Mouse (Mus musculus) A20 (cell line): ENCODE data around the gene Gpd2.

Experiments
- DNase-seq: peaks from one replicate; pipeline ENCODE4 v3.0.0-alpha.2; 2011; ENCODE audit warnings: low read depth, low spot score

Gene Gpd2

GRCm38 (mm10) chr2:57237475-57237919 lies at the start of gene Gpd2:
Gene Gpd2 (plus strand): TSS chr2:57237635.
- no peak for DNase-seq

- DNase-seq = no peak
Observed at GRCm38 (mm10) chr2:57188237-57188636, 49.2 kb upstream of the Gpd2 start.

- DNase-seq = no peak
Observed at GRCm38 (mm10) chr2:57190884-57191283, 46.6 kb upstream of the Gpd2 start.

- DNase-seq = no peak
Observed at GRCm38 (mm10) chr2:57199046-57199445, 38.4 kb upstream of the Gpd2 start.

GRCm38 (mm10) chr2:57208472-57209083 lies 28.9 kb upstream of the Gpd2 start:
- DNase-seq = peak; percentile 68

- no peak for DNase-seq
Observed at GRCm38 (mm10) chr2:57211049-57212001, 26.1 kb upstream of the Gpd2 start.

GRCm38 (mm10) chr2:57213364-57213763 lies 24.1 kb upstream of the Gpd2 start:
- no peak for DNase-seq

GRCm38 (mm10) chr2:57223288-57224026 lies 14.0 kb upstream of the Gpd2 start:
- peak; percentile 45 for DNase-seq

- no peak for DNase-seq
Observed at GRCm38 (mm10) chr2:57225236-57225635, 12.2 kb upstream of the Gpd2 start.

- DNase-seq = no peak
Observed at GRCm38 (mm10) chr2:57227425-57227824, 10.0 kb upstream of the Gpd2 start.

- no peak for DNase-seq
Observed at GRCm38 (mm10) chr2:57229647-57230240, 7.7 kb upstream of the Gpd2 start.

GRCm38 (mm10) chr2:57231432-57231831 lies 6.0 kb upstream of the Gpd2 start:
- no peak for DNase-seq

- DNase-seq = peak; percentile 56
Observed at GRCm38 (mm10) chr2:57232328-57232727, 5.1 kb upstream of the Gpd2 start.

GRCm38 (mm10) chr2:57236246-57236645 lies 1.2 kb upstream of the Gpd2 start:
- DNase-seq = no peak

GRCm38 (mm10) chr2:57237026-57237425 lies 409 bp upstream of the Gpd2 start:
- no peak for DNase-seq

GRCm38 (mm10) chr2:57237920-57238613 lies 632 bp downstream of the Gpd2 start:
- no peak for DNase-seq

- DNase-seq = peak; percentile 94
Observed at GRCm38 (mm10) chr2:57238614-57239165, 1.3 kb downstream of the Gpd2 start.

- no peak for DNase-seq
Observed at GRCm38 (mm10) chr2:57239356-57239755, 1.9 kb downstream of the Gpd2 start.

- DNase-seq = no peak
Observed at GRCm38 (mm10) chr2:57243987-57244386, 6.6 kb downstream of the Gpd2 start.

GRCm38 (mm10) chr2:57245721-57246328 lies 8.4 kb downstream of the Gpd2 start:
- no peak for DNase-seq
